Mouse (Mus musculus) forebrain, embryonic 15.5 days (tissue): ENCODE measurements around the gene Cenpn. TPM values are rescaled to one million over a fixed set of nuclear protein-coding genes. Genes with fewer than 3 reads are reported as not detected.

Source experiments
- ATAC-seq: fragments of 200-750 bp; cut with Nextera tagmentation; replicated peaks from 2 replicates; pipeline ENCODE4 v1.8.0; 2017; ENCODE audit warnings: mild to moderate bottlenecking, moderate TSS enrichment, moderate library complexity
- H3K27ac ChIP-seq: fragments of 300-500 bp; sonication (generic); replicated peaks from 2 replicates; pipeline ENCODE4 v1.5.1; 2015; ENCODE audit warnings: mild to moderate bottlenecking, inconsistent platforms
- H3K27me3 ChIP-seq: fragments of 300-500 bp; sonication (generic); 2 replicates; pipeline ENCODE4 v1.6.1; 2015; ENCODE audit warnings: inconsistent platforms
- H3K36me3 ChIP-seq: fragments of 300-500 bp; sonication (generic); 2 replicates; pipeline ENCODE4 v1.6.1; 2015; ENCODE audit warnings: mild to moderate bottlenecking, inconsistent platforms
- H3K4me1 ChIP-seq: fragments of 300-500 bp; sonication (generic); 2 replicates; pipeline ENCODE4 v1.6.1; 2015; ENCODE audit warnings: inconsistent platforms
- H3K4me2 ChIP-seq: fragments of 300-500 bp; sonication (generic); replicated peaks from 2 replicates; pipeline ENCODE4 v1.6.1; 2015; ENCODE audit warnings: mild to moderate bottlenecking, inconsistent platforms
- H3K4me3 ChIP-seq: fragments of 300-500 bp; sonication (generic); 2 replicates; pipeline ENCODE4 v1.5.1; 2015; ENCODE audit warnings: mild to moderate bottlenecking, inconsistent platforms
- H3K9ac ChIP-seq: fragments of 300-500 bp; sonication (generic); replicated peaks from 2 replicates; pipeline ENCODE4 v1.6.1; 2015; ENCODE audit warnings: mild to moderate bottlenecking, inconsistent platforms
- H3K9me3 ChIP-seq: fragments of 300-500 bp; sonication (generic); 2 replicates; pipeline ENCODE4 v1.6.1; 2016; ENCODE audit warnings: inconsistent platforms
- WGBS: fragments of 180-500 bp; shearing (Covaris S2); methylation state at CpG from one replicate; pipeline ENCODE4 v1.1.7; 2015; ENCODE audit warnings: mixed read lengths; 5-methylcytosine and 5-hydroxymethylcytosine counted together
- polyA plus RNA-seq: library from polyadenylated mRNA; unstranded; fragments of >200 nt; fragmentation: Nextera tagmentation; extraction: Ambion mirVana; gene quantifications from 2 replicates; pipeline ENCODE4 v1.2.1, GENCODE M21; 2015

Gene Cenpn
- polyA plus RNA-seq, 1 experiment from 2014 or later = 17.1 TPM

- no peak overlapping the region for H3K9ac ChIP-seq
Observed at GRCm38 (mm10) chr8:116904736-116905135, 16.8 kb upstream of the Cenpn start.

GRCm38 (mm10) chr8:116905252-116905651 is 16.3 kb upstream of the Cenpn start:
- Histone ChIP-seq H3K4me1 (no peaks in the 10 kb centered on the region), H3K27ac (no peak overlapping the region), H3K27me3 (no peaks in the 10 kb centered on the region), H3K9me3 (no peaks in the 10 kb centered on the region), H3K36me3 (no peaks in the 10 kb centered on the region), H3K4me3 (no peak overlapping the region), H3K4me2 (no peak overlapping the region), H3K9ac (no peak overlapping the region)
- no peak for ATAC-seq
- WGBS = 94% methylated on average over 4 of the region's 4 CpGs

More at GRCm38 (mm10) chr8:116904736-116905135, 16.8 kb upstream of the Cenpn start:
- no peaks in the 10 kb centered on the region for H3K4me1 ChIP-seq
- H3K27ac ChIP-seq = no peak overlapping the region
- no peak overlapping the region for H3K4me3 ChIP-seq
- WGBS = 99% methylated on average over 4 of the region's 4 CpGs
- H3K9me3 ChIP-seq = no peaks in the 10 kb centered on the region
- ATAC-seq = no peak
- no peak overlapping the region for H3K4me2 ChIP-seq
- no peaks in the 10 kb centered on the region for H3K27me3 ChIP-seq
- no peaks in the 10 kb centered on the region for H3K36me3 ChIP-seq

- Histone ChIP-seq H3K4me1 (no peaks in the 10 kb centered on the region), H3K4me3 (no peak overlapping the region), H3K9me3 (no peaks in the 10 kb centered on the region), H3K4me2 (no peak overlapping the region), H3K27me3 (no peaks in the 10 kb centered on the region), H3K9ac (no peak overlapping the region), H3K27ac (no peak overlapping the region), H3K36me3 (no peaks in the 10 kb centered on the region)
- WGBS = 97% methylated on average over 4 of the region's 4 CpGs
- no peak for ATAC-seq
Observed at GRCm38 (mm10) chr8:116905836-116906235, 15.7 kb upstream of the Cenpn start.

- Histone ChIP-seq H3K27me3 (no peaks in the 10 kb centered on the region), H3K27ac (peak overlapping the region; percentile 78), H3K4me2 (peak overlapping the region; percentile 69), H3K9me3 (no peaks in the 10 kb centered on the region), H3K4me1 (peaks cover 10% of the 10 kb centered on the region), H3K4me3 (peak overlapping the region; percentile 76), H3K36me3 (no peaks in the 10 kb centered on the region), H3K9ac (peak overlapping the region; percentile 61)
- peak; percentile 67 for ATAC-seq
- under 1% methylated on average over 22 of the region's 22 CpGs for WGBS
Observed at GRCm38 (mm10) chr8:116921005-116921336, 559 bp upstream of the Cenpn start.

GRCm38 (mm10) chr8:116922060-116922757 is 679 bp downstream of the Cenpn start:
- H3K4me2 ChIP-seq = peak overlapping the region; percentile 69
- H3K27me3 ChIP-seq = no peaks in the 10 kb centered on the region
- H3K4me1 ChIP-seq = peaks cover 10% of the 10 kb centered on the region
- ATAC-seq = peak; percentile 24
- 33% methylated on average over 17 of the region's 17 CpGs for WGBS
- H3K9ac ChIP-seq = peak overlapping the region; percentile 61
- no peaks in the 10 kb centered on the region for H3K9me3 ChIP-seq
- H3K27ac ChIP-seq = peak overlapping the region; percentile 78
- peak overlapping the region; percentile 76 for H3K4me3 ChIP-seq
- H3K36me3 ChIP-seq = 0 out of 2 replicates have a peak, but pooled peaks cover 2% of the 10 kb centered on the region

- Histone ChIP-seq H3K4me3 (no peak overlapping the region), H3K9ac (no peak overlapping the region), H3K27me3 (no peaks in the 10 kb centered on the region), H3K4me2 (no peak overlapping the region), H3K36me3 (peaks cover 2% of the 10 kb centered on the region; the same call in 1 of the 2 replicates), H3K27ac (no peak overlapping the region), H3K4me1 (peaks cover 10% of the 10 kb centered on the region), H3K9me3 (no peaks in the 10 kb centered on the region)
- 96% methylated on average over 8 of the region's 8 CpGs for WGBS
- ATAC-seq = no peak
Observed at GRCm38 (mm10) chr8:116923526-116923925, 2.0 kb downstream of the Cenpn start.

GRCm38 (mm10) chr8:116927880-116928279 is 6.3 kb downstream of the Cenpn start:
- Histone ChIP-seq H3K4me2 (no peak overlapping the region), H3K27ac (no peak overlapping the region), H3K27me3 (no peaks in the 10 kb centered on the region), H3K9me3 (no peaks in the 10 kb centered on the region), H3K36me3 (peaks cover 2% of the 10 kb centered on the region; the same call in 1 of the 2 replicates), H3K9ac (no peak overlapping the region), H3K4me3 (no peak overlapping the region), H3K4me1 (no peaks in the 10 kb centered on the region)
- no peak for ATAC-seq
- 84% methylated on average over 9 of the region's 9 CpGs for WGBS

- WGBS = 89% methylated on average over 5 of the region's 5 CpGs
- no peak overlapping the region for H3K9ac ChIP-seq
- H3K9me3 ChIP-seq = no peaks in the 10 kb centered on the region
- peaks cover 2% of the 10 kb centered on the region; the same call in 1 of the 2 replicates for H3K36me3 ChIP-seq
- no peaks in the 10 kb centered on the region for H3K27me3 ChIP-seq
- no peak overlapping the region for H3K4me3 ChIP-seq
- no peak overlapping the region for H3K27ac ChIP-seq
- no peak for ATAC-seq
- no peak overlapping the region for H3K4me2 ChIP-seq
- H3K4me1 ChIP-seq = no peaks in the 10 kb centered on the region
Observed at GRCm38 (mm10) chr8:116928588-116928987, 7.1 kb downstream of the Cenpn start.

- Histone ChIP-seq H3K9me3 (no peaks in the 10 kb centered on the region), H3K36me3 (no peaks in the 10 kb centered on the region), H3K4me1 (no peaks in the 10 kb centered on the region), H3K27me3 (no peaks in the 10 kb centered on the region), H3K27ac (no peak overlapping the region), H3K9ac (no peak overlapping the region), H3K4me2 (no peak overlapping the region), H3K4me3 (no peak overlapping the region)
- WGBS = 95% methylated on average over 4 of the region's 4 CpGs
- ATAC-seq = no peak
Observed at GRCm38 (mm10) chr8:116934976-116935375, 13.4 kb downstream of the Cenpn start.

GRCm38 (mm10) chr8:116935506-116935905 is 14.0 kb downstream of the Cenpn start:
- H3K4me2 ChIP-seq = no peak overlapping the region
- no peak for ATAC-seq
- no peaks in the 10 kb centered on the region for H3K36me3 ChIP-seq
- no peaks in the 10 kb centered on the region for H3K27me3 ChIP-seq
- no peak overlapping the region for H3K27ac ChIP-seq
- WGBS = 58% methylated on average over 6 of the region's 6 CpGs
- no peaks in the 10 kb centered on the region for H3K9me3 ChIP-seq
- no peak overlapping the region for H3K4me3 ChIP-seq
- H3K9ac ChIP-seq = no peak overlapping the region
- H3K4me1 ChIP-seq = no peaks in the 10 kb centered on the region

GRCm38 (mm10) chr8:116942284-116943058 is 20.9 kb downstream of the Cenpn start:
- 81% methylated on average over 12 of the region's 12 CpGs for WGBS

GRCm38 (mm10) chr8:116943161-116943554 is 21.6 kb downstream of the Cenpn start, which contains the start of gene Atmin:
Gene Atmin (plus strand): TSS chr8:116943393.
- H3K36me3 ChIP-seq = no peaks in the 10 kb centered on the region
- H3K4me2 ChIP-seq = peak within 1 kb of the TSS; percentile 78
- peak within 1 kb of the TSS; percentile 92 for H3K9ac ChIP-seq
- peak within 1 kb of the TSS; percentile 99 for H3K4me3 ChIP-seq
- peak within 1 kb of the TSS; percentile 63; the same call in 1 of the 2 replicates for H3K27ac ChIP-seq
- H3K9me3 ChIP-seq = no peaks in the 10 kb centered on the region
- WGBS = under 1% methylated on average over 46 of the region's 46 CpGs
- no peaks in the 10 kb centered on the region for H3K27me3 ChIP-seq
- ATAC-seq = peak; percentile 90
- H3K4me1 ChIP-seq = peaks cover 10% of the 10 kb centered on the region

More at GRCm38 (mm10) chr8:116942284-116943058, 20.9 kb downstream of the Cenpn start:
- 0 out of 2 replicates have a peak, but pooled peaks have one; percentile 33 for ATAC-seq
- H3K9ac ChIP-seq = no peak overlapping the region
- H3K27ac ChIP-seq = no peak overlapping the region
- H3K9me3 ChIP-seq = no peaks in the 10 kb centered on the region
- no peaks in the 10 kb centered on the region for H3K27me3 ChIP-seq
- peak overlapping the region; percentile 99 for H3K4me3 ChIP-seq
- peak overlapping the region; percentile 78; the same call in 1 of the 2 replicates for H3K4me2 ChIP-seq
- H3K36me3 ChIP-seq = no peaks in the 10 kb centered on the region
- H3K4me1 ChIP-seq = peaks cover 10% of the 10 kb centered on the region
